Mouse (Mus musculus) spleen, postnatal 14 days (tissue): ENCODE measurements around the gene BB287469.
"Not testable (repeated sequence)": the region's sequence is repeated elsewhere in the genome, so short reads cannot be mapped to it uniquely, and the experiment has no call there.

Source experiments
- DNase-seq, 2 experiments: peaks; one replicate each; pipeline ENCODE4 v3.0.0; 2021 to 2022; ENCODE audit warnings: low spot score in 2 of 2

Gene BB287469

DNA sequence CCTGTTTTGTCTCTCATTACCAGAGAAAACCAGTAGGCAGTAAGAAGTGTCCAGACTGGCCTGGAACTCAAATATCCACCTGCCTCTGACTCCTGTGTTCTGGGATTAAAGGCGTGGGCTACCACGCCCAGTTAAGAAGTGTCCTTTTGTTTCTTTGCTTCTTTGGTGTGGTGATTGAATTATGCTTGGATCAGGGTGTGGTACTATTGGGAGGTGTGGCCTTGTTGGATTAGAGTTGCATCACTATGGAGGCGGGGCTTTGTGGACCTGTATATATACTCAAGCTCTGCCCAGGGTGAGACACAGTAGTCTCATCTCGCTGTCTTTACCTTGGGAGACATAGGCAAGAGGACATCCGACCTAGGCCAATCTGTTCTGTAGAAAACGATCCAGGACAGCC, at the start of gene BB287469:
Gene BB287469 (plus strand): TSS at position 301 of the 400 bp plus-strand sequence.
- DNase-seq: not testable (repeated sequence)

DNA sequence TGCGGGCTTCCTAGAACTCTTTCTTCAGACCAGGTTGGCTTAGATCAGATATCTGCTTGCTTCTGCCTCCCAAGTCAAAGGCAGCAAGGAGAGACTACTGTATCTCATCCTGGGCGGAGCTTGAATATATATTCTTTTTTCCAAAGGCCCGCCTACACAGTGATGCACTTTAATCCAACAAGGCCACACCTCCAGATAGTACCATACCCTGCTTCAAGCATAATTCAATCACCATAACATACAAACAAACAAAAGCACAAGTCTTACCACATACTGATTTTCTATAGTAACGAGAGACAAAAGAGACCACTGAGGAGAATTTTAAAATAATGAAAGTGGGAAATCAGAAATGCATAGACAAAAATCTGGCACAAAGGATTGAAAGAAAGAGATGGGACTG, 40.7 kb upstream of the BB287469 start, which contains the start of gene Gm21319:
Gene Gm21319 (minus strand): TSS at position 101 of the 400 bp plus-strand sequence.
- not testable (repeated sequence) for DNase-seq

DNA sequence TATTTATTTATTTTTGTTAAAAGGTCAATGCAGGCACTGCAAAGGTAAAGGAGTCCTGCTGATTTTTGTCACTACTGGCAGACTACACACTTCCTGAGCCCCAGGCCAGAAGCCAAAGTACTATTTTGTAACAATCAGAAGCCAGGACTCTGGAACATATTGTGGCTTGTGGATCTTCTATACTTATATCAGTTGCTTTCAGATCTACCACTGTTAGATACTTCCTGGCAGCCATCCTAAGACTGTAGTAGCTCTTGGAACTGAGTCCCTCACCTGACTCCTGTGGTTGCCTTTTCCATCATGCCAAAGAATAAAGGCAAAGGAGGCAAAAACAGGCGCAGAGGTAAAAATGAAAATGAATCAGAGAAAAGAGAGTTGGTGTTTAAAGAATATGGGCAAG, 21.2 kb upstream of the BB287469 start, which contains the start of gene Gm21936:
Gene Gm21936 (plus strand): TSS at position 301 of the 400 bp plus-strand sequence.
- DNase-seq: not testable (repeated sequence)

GRCm38 (mm10) chr12:87797971-87798370, 18.4 kb upstream of the BB287469 start:
- DNase-seq: not testable (repeated sequence)

- DNase-seq: not testable (repeated sequence)
These were observed 25.9 kb downstream of the BB287469 start, which contains the start of gene Gm2001 for GRCm38 (mm10) chr12:87842239-87842638. Gm2001 (minus strand) TSS chr12:87842339.

- DNase-seq: not testable (repeated sequence)
These were observed 34.3 kb downstream of the BB287469 start for GRCm38 (mm10) chr12:87850657-87851056.

GRCm38 (mm10) chr12:87856067-87856466, 39.7 kb downstream of the BB287469 start:
- DNase-seq: not testable (repeated sequence)

GRCm38 (mm10) chr12:87861740-87862692, 45.6 kb downstream of the BB287469 start:
- DNase-seq: peak in 1 of 2 experiments; percentile 4

- DNase-seq: not testable (repeated sequence)
These were observed 47.3 kb downstream of the BB287469 start for GRCm38 (mm10) chr12:87863638-87864037.

- not testable (repeated sequence) for DNase-seq
These were observed 47.7 kb downstream of the BB287469 start for GRCm38 (mm10) chr12:87864048-87864447.
